Mouse (Mus musculus) heart, postnatal 4 days (tissue): ENCODE results near the gene Dusp18. TPM values are rescaled to one million over a fixed set of nuclear protein-coding genes. Genes with fewer than 3 reads are reported as not detected.
A peak's percentile ranks its signal among the peaks of the same experiment; 100 is the strongest.

Experiments used
- DNase-seq: peaks from one replicate; pipeline ENCODE4 v3.0.0; 2021
- total RNA-seq, 2 experiments: library from RNA; stranded (reverse); gene quantifications; 2 replicates each; pipeline ENCODE4 v1.2.3; 2021

The Dusp18 gene
- total RNA-seq, result 10 to 100 TPM; 21.5 to 24.4 TPM

DNA sequence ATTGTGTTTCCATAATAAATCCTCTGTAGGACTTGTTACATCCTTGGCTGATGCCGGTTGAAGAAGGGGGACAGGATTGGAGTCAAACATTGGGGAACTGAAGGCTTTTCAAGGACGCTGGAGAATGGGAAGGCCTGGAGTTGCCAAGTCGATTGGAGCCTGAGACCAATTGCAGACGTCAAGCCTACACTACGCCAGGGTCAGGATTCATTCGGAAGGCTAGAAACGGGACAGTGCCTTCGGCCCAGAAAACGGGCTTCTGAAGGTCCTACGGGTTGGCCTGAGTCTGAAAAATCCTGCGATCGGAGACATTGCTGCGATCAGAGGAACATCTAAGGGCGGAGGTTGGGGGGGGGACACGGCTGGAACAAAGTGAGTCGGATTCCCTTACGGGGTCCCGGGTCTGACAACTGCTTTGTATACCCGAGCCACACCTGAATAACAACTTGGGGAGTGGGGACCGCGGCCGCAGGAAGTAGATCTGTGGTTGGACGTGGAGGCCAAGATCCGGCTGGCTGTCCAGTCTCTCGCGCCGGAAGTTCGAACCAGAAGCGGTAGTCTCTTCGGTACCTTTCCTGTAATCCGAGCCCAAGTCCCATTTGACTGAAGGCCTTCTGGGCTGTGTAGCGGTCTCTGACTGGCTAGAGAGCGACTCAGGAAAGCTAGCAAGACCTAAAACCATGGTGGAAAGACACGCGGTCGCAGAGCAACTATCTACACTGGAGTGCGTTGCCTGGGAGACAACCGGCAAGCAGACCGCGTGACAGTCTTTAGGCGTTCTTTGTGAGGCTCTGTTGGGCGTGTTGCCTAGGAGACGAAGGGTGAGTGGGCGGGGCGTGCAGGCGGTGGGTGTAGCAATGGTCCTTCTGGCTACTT is at the start of gene Dusp18, which contains the start of gene 4921536K21Rik:
Dusp18 (plus strand) TSS at position 835 of the 876 bp plus-strand sequence.
4921536K21Rik (minus strand) TSS at position 693 of the 876 bp plus-strand sequence.
- peak; percentile 95 for DNase-seq

DNA sequence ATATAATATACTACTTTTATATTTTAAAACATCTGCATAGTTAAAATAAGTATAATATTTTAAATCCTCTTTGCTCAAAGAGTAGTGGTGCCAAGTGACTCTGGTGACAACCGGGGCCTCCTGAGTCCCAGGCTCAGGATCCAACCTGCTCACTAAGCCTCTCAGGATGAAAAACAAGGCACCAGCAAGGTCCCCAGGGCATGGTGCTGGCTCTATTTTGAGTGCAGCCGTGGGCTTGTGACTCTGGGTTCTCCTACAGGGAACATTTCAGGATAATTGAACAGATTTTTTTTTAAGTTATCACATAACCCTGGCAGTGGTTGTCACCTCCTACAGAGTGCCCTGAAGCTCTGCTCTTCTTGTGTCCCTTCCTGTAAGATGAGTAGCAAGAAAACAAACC is 48.7 kb upstream of the Dusp18 start:
- no peak for DNase-seq

DNA sequence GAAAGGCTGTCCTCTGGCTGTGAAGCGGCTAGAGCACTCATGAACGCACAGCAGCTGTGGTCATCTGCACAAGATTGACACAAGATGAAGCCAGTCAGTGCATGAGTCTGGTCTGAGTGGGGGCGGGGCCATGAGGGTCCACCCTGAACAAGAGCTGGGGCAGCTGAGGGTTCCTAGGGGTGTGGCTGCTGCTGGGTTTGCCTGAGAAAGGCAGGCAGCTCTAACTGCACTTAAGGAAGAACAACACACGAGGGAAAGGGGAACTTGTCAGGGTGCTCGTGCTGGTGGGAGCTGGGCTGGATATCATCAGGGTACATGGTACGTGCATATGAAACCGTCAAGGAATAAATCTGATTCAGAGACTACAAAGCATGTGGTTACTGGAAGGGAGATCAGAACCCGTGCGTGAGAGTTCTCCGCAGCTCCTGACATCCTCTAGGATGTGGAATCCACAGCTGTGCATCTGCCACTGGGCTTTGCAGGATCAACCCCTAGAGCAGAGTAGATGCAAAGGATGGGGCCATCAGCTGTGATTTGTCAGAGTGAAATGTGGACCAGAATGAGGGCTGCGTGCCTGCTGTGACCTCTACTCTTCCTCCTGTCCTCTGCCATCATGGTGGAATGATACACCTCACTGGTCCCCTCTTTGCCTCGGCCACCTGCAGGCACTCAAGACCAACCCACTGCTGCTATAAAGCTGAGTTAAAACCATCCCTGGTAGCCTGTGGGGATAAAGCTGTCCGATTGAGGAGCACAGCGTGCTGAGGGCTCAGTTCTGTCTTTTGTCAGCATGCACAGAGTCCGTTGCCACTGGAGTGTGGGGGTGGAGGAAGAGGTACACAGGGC is 45.3 kb upstream of the Dusp18 start:
- no peak for DNase-seq

DNA sequence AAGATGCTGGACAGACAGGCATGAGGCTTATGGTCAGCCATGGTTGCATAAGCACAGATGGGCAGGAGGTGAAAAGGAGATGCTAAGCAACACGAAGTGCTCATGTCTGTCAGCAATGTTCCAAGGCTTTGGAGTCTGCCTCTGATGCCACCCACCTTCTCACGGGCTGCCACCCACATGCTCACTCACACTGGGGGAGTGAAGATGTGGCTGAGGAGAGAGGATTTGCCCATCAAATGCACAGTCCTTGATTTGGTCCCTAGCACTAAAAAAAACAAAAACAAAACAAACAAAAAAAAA is 44.8 kb upstream of the Dusp18 start:
- no peak for DNase-seq

DNA sequence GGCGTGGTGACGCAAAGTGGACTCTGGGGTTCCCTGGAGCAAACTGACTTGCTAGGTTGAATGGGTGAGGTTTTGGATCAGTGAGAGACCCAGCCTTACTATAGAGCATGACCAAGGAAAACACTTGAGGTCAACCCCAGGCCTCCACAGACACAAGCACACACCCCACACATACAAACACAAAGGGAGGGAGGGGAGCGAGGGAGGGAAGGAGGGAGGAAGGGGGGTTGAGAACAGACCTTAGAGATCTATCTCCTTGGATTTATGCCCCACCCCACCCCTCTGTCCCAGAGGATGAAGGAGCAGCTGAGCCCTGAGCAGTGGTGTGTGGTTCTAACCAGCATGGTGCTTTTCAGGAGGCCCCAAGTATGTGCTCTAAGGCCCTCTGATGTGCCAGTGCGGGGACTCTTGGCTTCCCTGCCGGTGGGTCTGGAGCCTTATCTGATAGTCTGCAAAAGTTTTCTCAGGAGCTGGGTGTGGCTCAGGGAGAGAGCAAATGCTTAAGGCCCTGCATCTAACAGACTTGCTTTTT is 44.2 kb upstream of the Dusp18 start:
- DNase-seq, result no peak

DNA sequence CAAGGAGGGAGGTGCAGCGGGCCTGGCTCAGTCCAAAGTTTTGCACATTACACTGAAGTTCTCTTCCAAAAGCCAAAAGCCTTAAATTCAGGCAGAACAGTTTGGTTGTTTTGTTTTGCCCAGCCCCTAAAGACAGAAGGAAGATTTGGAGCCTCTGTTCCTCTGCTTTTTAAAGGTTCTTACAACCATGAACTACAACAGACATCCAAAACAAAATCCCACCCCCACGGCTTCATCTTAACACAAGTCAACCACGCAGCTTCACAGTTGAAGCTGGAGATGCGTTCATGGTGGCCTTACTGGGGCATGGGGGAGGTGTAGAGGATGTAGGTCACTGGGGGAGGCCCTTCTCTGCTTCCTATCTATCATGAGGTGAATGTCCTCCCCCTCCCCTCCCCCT is 43.2 kb upstream of the Dusp18 start:
- no peak for DNase-seq

DNA sequence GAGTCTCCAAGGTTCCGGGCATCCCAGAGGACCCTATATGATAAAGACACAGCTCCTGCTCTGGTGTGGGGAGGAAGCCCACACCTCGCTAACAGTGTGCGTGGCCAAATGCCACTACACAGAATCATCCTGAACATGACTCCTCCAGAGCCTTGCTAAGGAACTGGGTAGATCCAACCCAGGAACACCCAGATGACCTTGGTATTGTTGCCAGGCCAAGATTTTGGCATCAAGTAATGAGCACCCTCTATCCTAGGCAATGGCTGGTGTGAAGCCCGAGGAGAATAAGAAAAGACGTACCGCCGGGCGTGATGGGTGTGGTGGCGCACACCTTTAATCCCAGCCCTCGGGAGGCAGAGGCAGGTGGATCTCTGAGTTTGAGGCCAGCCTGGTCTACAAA is 42.0 kb upstream of the Dusp18 start:
- DNase-seq, result no peak

DNA sequence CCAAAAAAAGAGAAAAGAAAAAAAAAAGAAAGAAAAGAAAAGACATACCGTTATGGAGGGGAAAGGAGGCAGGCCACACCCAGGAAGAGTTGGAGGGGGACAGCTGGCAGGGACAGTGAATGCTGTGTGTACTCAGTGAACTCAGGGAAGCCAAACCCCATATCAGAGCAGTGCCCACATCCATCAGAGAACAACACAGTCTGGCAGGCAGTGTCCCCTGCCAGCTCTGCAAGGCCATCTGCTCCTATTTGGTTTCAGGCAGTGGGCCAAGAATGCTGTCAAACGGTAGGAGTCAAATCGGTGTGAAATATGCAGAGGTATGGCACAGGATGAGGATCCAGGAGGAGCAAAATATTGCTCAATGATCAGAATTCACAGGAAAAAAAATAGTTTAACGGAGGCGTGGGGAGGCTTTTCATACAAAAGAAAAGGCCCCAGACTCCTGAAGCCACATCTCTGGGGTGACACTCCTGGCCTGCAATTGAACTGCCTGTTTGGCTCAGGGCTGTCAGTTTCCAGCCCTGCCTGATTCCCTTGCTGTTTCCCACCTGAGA is 41.5 kb upstream of the Dusp18 start:
- peak; percentile 74 for DNase-seq

DNA sequence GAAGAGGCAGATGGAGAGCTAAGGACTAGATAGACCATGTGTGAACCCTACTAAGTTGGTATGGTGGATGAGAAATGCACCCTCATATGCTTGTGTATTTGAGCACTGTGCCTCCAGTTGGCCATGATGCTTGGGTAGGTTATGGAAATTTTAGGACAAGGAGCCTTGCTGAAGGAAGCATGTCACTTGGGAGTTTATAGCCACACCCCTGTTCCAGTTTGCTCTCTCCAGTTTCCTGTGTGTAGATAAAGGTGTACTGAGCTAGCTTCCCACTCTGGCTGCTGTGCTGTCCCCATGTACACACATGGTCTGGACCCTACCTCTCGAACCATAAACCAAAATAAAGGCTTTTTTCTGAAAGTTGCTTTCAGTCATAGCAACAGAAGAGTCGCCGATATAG is 40.9 kb upstream of the Dusp18 start:
- no peak for DNase-seq

DNA sequence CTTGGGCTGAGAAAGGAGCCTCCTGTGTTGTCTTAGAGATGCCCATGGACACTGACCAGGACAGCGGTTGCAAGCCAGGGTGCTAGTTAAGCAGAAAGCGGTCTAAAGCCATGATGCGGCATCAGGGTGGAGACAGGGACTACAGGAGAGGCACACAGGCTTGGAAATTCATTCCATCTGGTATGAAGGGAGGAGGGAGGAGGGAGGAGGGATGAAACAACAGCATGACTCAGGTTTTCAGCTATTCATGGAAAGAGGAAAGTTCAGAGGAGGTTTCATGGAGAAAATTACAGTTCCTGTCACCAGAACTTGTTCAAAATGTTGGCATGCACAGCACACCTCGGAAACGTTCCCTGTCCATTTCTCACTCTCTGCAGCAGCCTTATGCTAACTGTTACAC is 39.2 kb upstream of the Dusp18 start:
- no peak for DNase-seq

DNA sequence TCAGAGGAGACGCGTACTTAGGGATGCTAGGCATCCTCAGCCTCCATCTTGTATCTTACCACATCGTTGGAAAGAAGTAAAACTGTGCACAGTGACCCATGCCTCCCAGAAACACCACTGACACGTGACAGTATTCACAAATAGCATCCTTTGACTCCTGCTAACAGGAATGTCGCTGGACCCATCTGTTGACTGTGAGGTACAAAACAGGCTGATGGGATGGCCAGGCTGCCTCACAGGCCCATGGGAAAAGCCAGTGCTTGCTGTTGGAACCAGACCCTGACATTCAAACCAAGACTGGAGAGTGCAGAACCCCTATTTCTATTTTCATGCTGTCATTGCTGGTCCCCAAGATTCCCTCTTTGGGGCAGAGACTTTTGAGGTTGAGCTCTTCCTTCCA is 37.1 kb upstream of the Dusp18 start:
- DNase-seq, result no peak

DNA sequence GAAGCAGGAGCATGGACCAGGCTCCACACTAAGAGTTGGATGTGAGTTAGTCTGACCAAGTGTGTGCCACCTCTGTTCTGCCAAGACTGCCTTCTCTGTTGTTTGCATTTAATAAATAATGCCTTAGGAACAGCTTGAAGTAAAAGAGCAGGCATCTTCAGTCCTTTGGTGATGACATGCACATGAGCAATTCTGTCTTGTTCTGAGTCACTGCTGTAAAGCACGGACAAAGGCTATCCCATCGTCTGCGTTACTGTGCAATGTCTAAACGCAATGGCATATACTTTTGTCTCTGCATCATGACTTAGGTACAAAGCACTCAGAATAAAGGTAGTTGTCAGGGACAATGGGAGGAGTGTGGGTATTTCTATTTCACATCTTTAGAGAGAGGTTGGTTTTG is 35.3 kb upstream of the Dusp18 start:
- DNase-seq, result no peak

DNA sequence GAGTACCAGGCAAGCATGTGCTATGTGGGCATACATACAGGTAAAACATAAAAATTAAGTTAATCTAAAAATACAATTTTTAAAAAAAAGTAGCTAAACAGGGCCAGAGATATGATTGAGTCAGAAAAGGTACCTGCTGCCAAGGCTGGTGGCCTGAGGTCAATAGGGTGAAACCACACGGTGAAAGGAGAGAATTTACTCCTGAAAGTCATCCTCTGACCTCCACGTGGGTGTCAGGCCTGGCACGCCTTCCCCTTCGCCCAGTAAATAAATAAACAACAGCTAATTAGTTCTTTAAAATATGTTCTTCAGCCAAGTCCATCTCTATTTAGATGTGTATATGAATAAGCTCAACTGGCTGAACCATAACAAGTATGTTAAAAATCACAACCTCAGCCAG is 34.7 kb upstream of the Dusp18 start:
- DNase-seq, result no peak

DNA sequence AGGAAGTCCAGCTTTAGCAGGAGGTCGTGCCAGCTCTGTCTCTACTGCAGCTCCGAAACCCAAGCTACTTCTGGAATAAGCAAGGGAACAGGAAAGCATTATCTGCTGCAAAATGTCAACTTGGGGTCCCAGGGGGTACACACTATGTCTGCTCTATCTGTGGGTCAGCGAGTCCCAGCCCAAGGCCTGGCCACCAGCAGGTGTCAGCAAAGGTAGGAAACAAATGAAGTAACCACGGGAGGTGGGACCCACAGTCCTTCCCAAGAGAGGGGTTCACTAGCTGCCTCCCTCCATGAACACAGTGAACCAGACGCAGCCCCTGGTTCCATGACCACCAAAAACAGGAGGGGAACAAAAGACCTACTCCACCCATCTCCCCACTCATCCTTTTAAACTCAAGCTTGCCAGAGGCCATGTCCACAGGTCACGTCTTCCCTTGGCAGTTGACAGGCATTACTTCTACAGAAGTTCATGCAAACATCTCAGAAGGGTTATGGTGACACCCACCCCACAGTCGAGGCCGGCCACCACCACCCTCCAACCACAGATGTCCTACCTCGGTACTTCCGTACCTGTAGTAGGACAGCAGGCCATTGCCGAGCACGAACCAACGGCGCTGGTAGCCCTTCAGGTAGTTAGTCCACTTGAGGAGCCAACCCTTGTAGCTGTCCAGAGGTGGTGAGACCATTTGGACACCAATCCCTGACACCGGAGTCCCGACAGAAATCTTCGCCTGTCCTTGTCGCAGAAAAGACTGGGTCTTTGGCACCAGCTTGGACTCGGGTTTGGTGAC is 32.2 kb upstream of the Dusp18 start:
- no peak for DNase-seq

DNA sequence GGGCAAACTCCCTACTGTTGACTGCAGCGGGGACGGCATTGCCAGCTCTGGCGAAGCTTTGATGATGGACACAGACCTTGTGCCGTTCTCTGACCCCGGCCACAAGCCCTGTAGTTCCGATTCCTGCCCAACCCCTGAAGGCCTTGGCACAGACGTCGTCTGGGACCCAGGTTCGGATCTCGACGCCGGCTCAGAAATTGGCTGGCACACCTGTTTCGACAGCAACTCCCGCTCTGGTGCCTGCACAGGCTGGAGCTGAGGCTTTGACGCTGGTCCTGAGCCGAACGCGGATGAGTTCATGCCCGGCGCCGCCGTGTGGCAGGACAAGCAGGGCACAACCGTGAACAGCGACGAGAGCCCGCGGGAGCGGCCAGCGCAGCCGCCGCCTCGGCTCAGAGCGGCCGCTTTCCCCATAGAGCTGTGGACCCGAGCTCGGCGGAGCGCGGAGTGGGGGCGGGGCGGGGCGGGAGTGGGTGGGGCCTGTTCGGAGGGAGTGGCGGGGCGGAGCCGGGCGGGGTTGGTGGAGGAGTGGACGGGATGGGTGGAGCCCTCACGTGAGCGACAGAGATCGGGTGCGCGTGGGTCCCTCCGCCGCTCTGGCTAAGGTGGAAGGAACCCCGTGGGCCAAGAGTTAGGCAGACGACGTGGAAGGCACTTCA is 31.5 kb upstream of the Dusp18 start, which contains the start of gene Osbp2:
Osbp2 (minus strand) TSS at position 450 of the 659 bp plus-strand sequence.
- peak; percentile 78 for DNase-seq

DNA sequence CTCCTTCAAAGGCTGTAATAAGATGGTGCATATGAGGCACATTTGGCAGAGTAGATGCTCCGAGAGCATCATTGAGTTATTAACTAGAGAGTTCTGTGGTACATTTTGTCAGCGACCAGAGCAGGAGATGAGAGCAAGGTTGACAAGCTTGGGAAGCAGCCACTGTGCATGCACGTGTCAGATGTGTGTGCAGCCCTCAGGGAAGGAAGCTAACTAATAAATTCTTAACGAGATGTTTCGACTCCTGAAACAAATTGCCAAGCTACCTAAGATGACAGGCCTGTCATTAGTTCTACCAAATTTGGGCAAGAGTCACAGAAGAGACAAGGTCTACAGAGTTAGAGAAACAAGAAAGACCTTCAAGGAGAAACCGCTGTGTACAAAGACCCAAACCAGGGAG is 30.7 kb upstream of the Dusp18 start:
- DNase-seq, result no peak

DNA sequence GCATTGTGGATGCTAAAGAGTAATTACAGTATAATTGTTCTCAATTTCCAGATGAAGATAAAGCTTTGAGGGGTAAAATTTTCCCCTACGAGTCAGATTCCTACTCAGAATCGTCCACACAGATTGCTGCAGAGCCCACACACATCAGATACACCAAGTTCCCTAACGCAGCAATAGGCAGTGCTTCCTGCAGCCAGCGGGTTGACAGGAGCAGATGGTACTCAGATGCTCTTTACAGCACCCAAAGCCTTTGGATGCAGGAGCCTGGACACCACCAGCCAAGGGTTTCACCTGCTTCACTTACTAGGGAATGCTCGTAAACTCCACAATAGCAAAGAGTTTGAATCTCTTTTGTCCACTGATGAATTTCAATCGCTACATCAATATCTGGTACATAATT is 18.6 kb upstream of the Dusp18 start:
- no peak for DNase-seq

DNA sequence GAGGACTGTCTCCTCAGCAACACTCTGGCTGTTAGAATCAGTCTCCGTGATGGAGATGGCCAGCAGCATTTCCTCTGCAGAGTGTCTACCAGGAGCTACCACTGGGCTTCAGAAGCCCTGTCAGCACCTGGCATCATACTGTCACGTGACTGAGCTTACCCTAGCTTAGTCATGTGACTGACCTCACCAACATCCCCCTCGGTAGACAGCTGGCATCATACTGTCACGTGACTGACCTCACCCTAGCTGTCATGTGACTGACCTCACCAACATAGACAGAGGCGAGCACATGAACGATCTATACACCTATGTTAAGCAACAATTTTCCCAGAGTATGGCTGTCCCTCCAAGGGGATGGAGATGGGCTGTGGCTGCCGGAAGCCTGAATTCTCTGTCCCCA is 16.4 kb upstream of the Dusp18 start:
- no peak for DNase-seq

DNA sequence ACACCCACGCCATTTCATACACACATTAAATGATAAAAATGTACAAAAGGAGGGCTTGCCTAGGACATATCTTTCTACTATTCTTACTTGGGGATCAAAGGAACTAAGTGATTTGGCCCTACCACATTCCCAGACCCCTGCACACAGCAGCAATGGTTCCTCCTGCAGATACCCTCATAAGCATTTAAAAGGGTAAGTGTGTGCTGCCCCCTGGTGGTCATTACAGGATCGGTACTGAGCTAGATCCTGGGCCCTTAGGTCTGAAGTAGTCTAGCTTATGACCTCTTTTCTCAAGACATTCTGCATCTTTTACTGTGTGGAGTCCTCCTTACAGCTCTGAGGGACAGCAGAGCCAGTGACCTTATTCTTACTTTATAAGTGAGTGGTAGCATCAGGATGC is 15.2 kb upstream of the Dusp18 start:
- peak; percentile 80 for DNase-seq

DNA sequence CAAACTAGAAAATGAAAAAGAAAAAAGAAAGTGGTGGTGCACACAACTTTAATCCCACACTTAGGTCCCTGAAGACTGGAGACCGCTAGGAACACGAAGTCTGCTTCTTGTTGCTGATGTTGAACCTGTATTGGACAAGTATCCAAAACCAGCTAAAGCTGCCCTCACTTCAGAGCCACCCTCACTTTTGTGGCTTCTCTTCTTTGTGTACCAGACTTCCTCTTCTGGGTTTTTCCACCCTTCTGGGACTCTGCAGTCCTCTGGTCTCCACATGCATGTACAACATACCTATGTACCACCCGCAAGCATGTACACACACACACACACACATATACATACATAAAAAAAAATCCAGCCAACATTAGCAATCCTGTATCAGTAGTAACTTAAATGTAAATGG is 11.3 kb upstream of the Dusp18 start:
- DNase-seq, result no peak

DNA sequence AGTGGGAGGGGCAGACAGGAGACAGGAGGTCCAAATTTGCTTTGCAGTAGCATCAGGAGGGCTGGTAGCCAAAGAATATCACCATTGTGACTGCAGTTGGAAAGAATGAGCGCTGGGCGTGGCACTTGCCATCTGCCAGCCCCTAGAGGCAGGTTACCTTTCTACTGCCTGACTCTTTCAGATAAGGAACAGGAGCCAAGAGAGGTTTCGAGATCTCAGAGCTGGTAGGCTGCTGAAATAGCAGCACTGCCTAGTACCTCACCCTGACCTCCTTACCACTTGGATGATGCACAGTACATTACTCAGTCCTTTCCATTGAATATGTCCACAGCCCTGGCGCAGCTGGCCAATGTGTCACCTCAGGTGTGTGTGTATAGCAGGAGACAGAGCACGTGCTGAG is 7.7 kb upstream of the Dusp18 start:
- DNase-seq, result no peak

DNA sequence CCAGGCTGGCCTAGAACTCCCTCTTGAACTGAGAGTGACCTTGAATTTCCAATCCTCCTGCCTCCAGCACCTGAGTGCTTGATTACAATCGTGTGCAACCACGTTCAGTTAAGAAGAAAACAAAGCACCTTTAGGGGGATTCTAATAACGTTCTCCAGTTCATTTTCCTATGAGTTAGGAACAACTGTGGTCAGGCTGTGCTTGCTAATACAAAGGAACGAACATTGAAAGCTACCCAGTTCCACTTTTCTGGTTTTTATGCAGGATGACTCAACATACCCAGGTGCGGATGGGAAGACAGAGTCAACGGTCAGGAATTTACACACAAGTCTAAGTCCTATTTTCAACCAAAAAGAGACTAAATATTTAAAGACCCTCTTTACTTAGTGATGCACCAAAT is 1.1 kb upstream of the Dusp18 start:
- DNase-seq, result no peak
